Mouse (Mus musculus) cerebellum, adult 8-10 months (tissue): ENCODE measurements around the gene Hic1.

Source experiments
- DNase-seq: peaks from one replicate; pipeline ENCODE4 v3.0.0; 2022

Hic1 gene

GRCm38 (mm10) chr11:75169405-75170080, at the start of gene Hic1:
Hic1 (minus strand) TSS chr11:75169519.
- no peak for DNase-seq

- no peak for DNase-seq
Measured at GRCm38 (mm10) chr11:75214081-75214950, 45.0 kb upstream of the Hic1 start.

- peak; percentile 68 for DNase-seq
Measured at GRCm38 (mm10) chr11:75213372-75214080, 44.2 kb upstream of the Hic1 start.

GRCm38 (mm10) chr11:75212876-75213275, 43.6 kb upstream of the Hic1 start:
- peak; percentile 33 for DNase-seq

- peak; percentile 54 for DNase-seq
Measured at GRCm38 (mm10) chr11:75212031-75212667, 42.8 kb upstream of the Hic1 start.

GRCm38 (mm10) chr11:75210755-75211154, 41.4 kb upstream of the Hic1 start:
- peak; percentile 24 for DNase-seq

GRCm38 (mm10) chr11:75210093-75210492, 40.8 kb upstream of the Hic1 start:
- no peak for DNase-seq

- DNase-seq, result no peak
Measured at GRCm38 (mm10) chr11:75209363-75209762, 40.0 kb upstream of the Hic1 start.

- DNase-seq, result no peak
Measured at GRCm38 (mm10) chr11:75206347-75206746, 37.0 kb upstream of the Hic1 start.

- no peak for DNase-seq
Measured at GRCm38 (mm10) chr11:75204472-75204871, 35.2 kb upstream of the Hic1 start.

GRCm38 (mm10) chr11:75203926-75204325, 34.6 kb upstream of the Hic1 start:
- no peak for DNase-seq

GRCm38 (mm10) chr11:75201721-75202120, 32.4 kb upstream of the Hic1 start:
- DNase-seq, result no peak

GRCm38 (mm10) chr11:75200935-75201334, 31.6 kb upstream of the Hic1 start:
- DNase-seq, result no peak

- no peak for DNase-seq
Measured at GRCm38 (mm10) chr11:75199951-75200350, 30.6 kb upstream of the Hic1 start.

- peak; percentile 65 for DNase-seq
Measured at GRCm38 (mm10) chr11:75198792-75199191, 29.5 kb upstream of the Hic1 start.

- DNase-seq, result no peak
Measured at GRCm38 (mm10) chr11:75197956-75198355, 28.6 kb upstream of the Hic1 start.

- DNase-seq, result no peak
Measured at GRCm38 (mm10) chr11:75196131-75196530, 26.8 kb upstream of the Hic1 start.

- DNase-seq, result peak; percentile 75
Measured at GRCm38 (mm10) chr11:75194850-75195461, 25.6 kb upstream of the Hic1 start.

- no peak for DNase-seq
Measured at GRCm38 (mm10) chr11:75194121-75194849, 25.0 kb upstream of the Hic1 start.

GRCm38 (mm10) chr11:75193256-75194071, 24.1 kb upstream of the Hic1 start, which contains the start of gene Rtn4rl1:
Rtn4rl1 (plus strand) TSS chr11:75193783.
- DNase-seq, result peak; percentile 77
